Mouse (Mus musculus) kidney, embryonic 14.5 days (tissue): ENCODE measurements at regions not wholly inside any gene's neighbourhood (a gene's known extent, or its start where the extent isn't known, plus 50 kb on each side); places are given as distances from the start of the nearest gene placed in this dataset.

ENCODE experiments used
- ATAC-seq: fragments of 200-750 bp; cut with Nextera tagmentation; 2 replicates; pipeline ENCODE4 v1.8.0; 2017; ENCODE audit warnings: moderate number of reproducible peaks, mild to moderate bottlenecking, moderate TSS enrichment, moderate library complexity; ENCODE audit not compliant: low FRiP score, low TSS enrichment
- H3K27ac ChIP-seq: fragments of 300-500 bp; sonication (generic); 2 replicates; pipeline ENCODE4 v1.5.1; 2014; ENCODE audit warnings: low read depth, mild to moderate bottlenecking, low read length, moderate library complexity, mixed read lengths
- H3K27me3 ChIP-seq: fragments of 300-500 bp; sonication (generic); 2 replicates; pipeline ENCODE4 v1.6.1; 2014; ENCODE audit warnings: mild to moderate bottlenecking, low read length; ENCODE audit not compliant: control insufficient read depth, insufficient read depth
- H3K36me3 ChIP-seq: fragments of 300-500 bp; sonication (generic); 2 replicates; pipeline ENCODE4 v1.6.1; 2014; ENCODE audit warnings: low read length, mixed read lengths; ENCODE audit not compliant: control insufficient read depth, insufficient read depth
- H3K4me1 ChIP-seq: fragments of 300-500 bp; sonication (generic); 2 replicates; pipeline ENCODE4 v1.6.1; 2014; ENCODE audit warnings: low read length, mixed read lengths; ENCODE audit not compliant: control insufficient read depth, insufficient read depth
- H3K4me2 ChIP-seq: fragments of 300-500 bp; sonication (generic); replicated peaks from 2 replicates; pipeline ENCODE4 v1.6.1; 2014; ENCODE audit warnings: low read depth, mild to moderate bottlenecking, low read length
- H3K4me3 ChIP-seq: fragments of 300-500 bp; sonication (generic); 2 replicates; pipeline ENCODE4 v1.5.1; 2014; ENCODE audit warnings: mild to moderate bottlenecking, low read length
- H3K9ac ChIP-seq: fragments of 300-500 bp; sonication (generic); 2 replicates; pipeline ENCODE4 v1.6.1; 2014; ENCODE audit warnings: low read depth, mild to moderate bottlenecking, low read length, moderate library complexity
- H3K9me3 ChIP-seq: fragments of 300-500 bp; sonication (generic); 2 replicates; pipeline ENCODE4 v1.6.1; 2016; ENCODE audit warnings: low read length; ENCODE audit not compliant: control insufficient read depth
- WGBS: fragments of 180-500 bp; shearing (Covaris S2); extraction: QIAGEN DNeasy Blood & Tissue Kit; methylation state at CpG from one replicate; pipeline ENCODE4 v1.1.7; 2014; 5-methylcytosine and 5-hydroxymethylcytosine counted together

DNA sequence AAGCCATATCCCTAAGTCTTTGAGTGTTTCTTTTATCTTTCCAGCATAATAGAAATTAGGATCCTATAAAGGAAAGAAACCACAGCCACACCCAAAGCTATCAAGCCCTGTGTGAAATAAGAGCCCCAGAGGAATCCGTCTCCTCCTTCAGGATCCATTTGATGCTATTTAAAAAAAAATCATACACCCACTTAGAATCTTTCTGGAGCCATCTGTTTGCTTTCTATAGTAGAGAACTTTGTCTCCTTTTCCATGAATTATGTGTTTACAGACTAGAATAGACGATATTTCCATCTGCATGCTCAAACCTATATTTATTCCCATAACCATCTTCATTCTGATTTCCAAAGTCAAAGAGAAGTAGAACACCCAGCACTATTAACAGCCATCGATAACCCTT, 917.2 kb upstream of the Man1a start:
- Histone ChIP-seq H3K36me3 (no peaks in the 10 kb centered on the region), H3K4me2 (no peak overlapping the region), H3K27me3 (no peaks in the 10 kb centered on the region), H3K9ac (no peak overlapping the region), H3K4me1 (no peaks in the 10 kb centered on the region), H3K27ac (no peak overlapping the region), H3K4me3 (no peak overlapping the region), H3K9me3 (no peaks in the 10 kb centered on the region)
- 84% methylated on average over 3 of the region's 3 CpGs for WGBS
- no peak for ATAC-seq

DNA sequence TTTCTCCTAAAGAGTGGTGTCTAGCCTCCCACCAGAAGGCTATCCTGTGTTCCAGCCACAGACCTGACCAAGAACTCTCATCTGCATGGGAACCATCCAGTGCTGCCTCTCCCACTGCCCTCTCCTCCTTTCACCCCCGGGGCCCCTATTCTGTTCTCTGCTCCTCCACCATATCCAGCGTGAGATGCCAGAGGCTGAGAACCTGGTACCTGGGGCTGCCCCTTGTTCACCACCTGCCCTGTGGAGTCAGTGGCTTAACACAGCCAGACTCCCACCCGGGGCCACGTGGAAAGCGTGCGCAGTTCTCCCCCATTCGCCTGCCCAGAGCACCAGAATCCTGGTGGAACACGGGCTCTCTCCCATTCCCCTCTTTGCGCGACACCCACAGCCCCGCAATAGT, 879.5 kb upstream of the Man1a start:
- Histone ChIP-seq H3K36me3 (no peaks in the 10 kb centered on the region), H3K9me3 (no peaks in the 10 kb centered on the region), H3K4me1 (no peaks in the 10 kb centered on the region), H3K27me3 (no peaks in the 10 kb centered on the region), H3K4me3 (no peak overlapping the region), H3K9ac (no peak overlapping the region), H3K27ac (no peak overlapping the region), H3K4me2 (no peak overlapping the region)
- ATAC-seq: no peak
- WGBS: 95% methylated on average over 11 of the region's 11 CpGs

- peak; percentile 81 for ATAC-seq
- Histone ChIP-seq H3K4me1 (no peaks in the 10 kb centered on the region), H3K9ac (no peak overlapping the region), H3K27ac (no peak overlapping the region), H3K27me3 (no peaks in the 10 kb centered on the region), H3K9me3 (no peaks in the 10 kb centered on the region), H3K36me3 (no peaks in the 10 kb centered on the region), H3K4me3 (no peak overlapping the region), H3K4me2 (no peak overlapping the region)
- 46% methylated on average over 3 of the region's 3 CpGs for WGBS
Measured at GRCm38 (mm10) chr10:54941195-54942062, 865.0 kb upstream of the Man1a start.

DNA sequence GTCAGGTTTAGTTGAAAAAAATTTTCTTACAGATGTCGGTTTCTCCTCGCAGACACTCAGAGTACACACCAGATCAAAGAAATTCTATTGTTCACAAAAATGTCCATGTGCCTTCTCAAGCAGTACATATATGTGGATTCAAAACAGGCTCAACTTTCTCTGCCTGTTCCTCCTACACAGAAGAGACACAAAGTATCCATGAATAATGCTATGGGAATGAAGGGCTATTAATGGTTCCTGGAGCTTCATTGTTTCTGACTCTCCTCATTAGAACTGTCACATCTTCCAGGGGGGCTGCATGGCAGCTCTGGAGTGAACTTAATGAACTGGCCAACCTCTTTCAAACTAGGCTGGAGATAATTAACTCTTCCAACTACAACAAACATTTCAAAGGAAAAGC, 863.1 kb upstream of the Man1a start:
- ATAC-seq: peak; percentile 82; the same call in 1 of the 2 replicates
- no peaks in the 10 kb centered on the region for H3K27me3 ChIP-seq
- H3K4me1 ChIP-seq: no peaks in the 10 kb centered on the region
- H3K9me3 ChIP-seq: no peaks in the 10 kb centered on the region
- H3K9ac ChIP-seq: no peak overlapping the region
- no peak overlapping the region for H3K4me2 ChIP-seq
- WGBS: 51% methylated on average over 2 of the region's 2 CpGs
- no peak overlapping the region for H3K4me3 ChIP-seq
- H3K27ac ChIP-seq: no peak overlapping the region
- H3K36me3 ChIP-seq: no peaks in the 10 kb centered on the region
